Mouse (Mus musculus): ENCODE measurements around the gene Ky. TPM values are rescaled to one million over a fixed set of nuclear protein-coding genes. Genes with fewer than 3 reads are reported as not detected.

The Ky gene
- polyA plus RNA-seq, 1 experiment from 2014 or later: 0.02 TPM

- Histone ChIP-seq H3K4me1 (ENCODE audit: insufficient read depth, low read depth, low read length) (no peaks in the 10 kb centered on the region), H3K4me3 (ENCODE audit: low read depth, low read length) (no peak overlapping the region), H3K36me3 (ENCODE audit: insufficient read depth, low read length) (peaks cover 7% of the 10 kb centered on the region; the same call in 1 of the 2 replicates), H3K4me2 (replicated peaks; ENCODE audit: low read depth, low read length) (no peak overlapping the region), H3K27ac (ENCODE audit: low read length) (no peak overlapping the region), H3K9ac (replicated peaks; ENCODE audit: low read depth) (no peak overlapping the region), H3K27me3 (replicated peaks; ENCODE audit: insufficient read depth, low read length) (no peaks in the 10 kb centered on the region), H3K9me3 (ENCODE audit: low read length) (no peaks in the 10 kb centered on the region)
- no peak for ATAC-seq
- TF ChIP-seq EP300 (IDR thresholded peaks at IDR 0.05): no peak
- no peak for TF ChIP-seq CTCF (IDR thresholded peaks at IDR 0.05)
- no peak for DNase-seq (ENCODE audit: low spot score)
- 55% methylated on average over 6 of the region's 6 CpGs for WGBS
These were observed 89.3 kb downstream of the Ky start for GRCm38 (mm10) chr9:102594667-102595393.

Other genes with a start within 250 kb of the Ky start
- gene Ephb1, start 151.1 kb upstream of the Ky start, polyA plus RNA-seq (2015; fragmentation: Nextera tagmentation; extraction: Ambion mirVana): 0.87 and 0.94 TPM in 2 replicates
- 140 and 151 TPM in 2 replicates for gene Anapc13, start 120.5 kb downstream of the Ky start, polyA plus RNA-seq (2015; fragmentation: Nextera tagmentation; extraction: Ambion mirVana)
- 33.8 and 35.3 TPM in 2 replicates for gene Cep63, start 120.8 kb downstream of the Ky start, polyA plus RNA-seq (2015; fragmentation: Nextera tagmentation; extraction: Ambion mirVana)
- gene Amotl2, start 210.9 kb downstream of the Ky start, polyA plus RNA-seq (2015; fragmentation: Nextera tagmentation; extraction: Ambion mirVana): 50.3 and 56.3 TPM in 2 replicates